ENCODE assay signal across 28 mouse cellular contexts in genomic region chr5:3219770-3220169, GRCm38 (mm10).
"Had no signal": no experiment of that assay in that cellular context is flagged by ENCODE, and none has a peak within 500 bp of the region (broad histone marks: within the 10 kb centered on the region; RNA-seq: fewer than 3 reads in every experiment).

No protein-coding gene starts in this region.

- H3K9ac ChIP-seq: embryonic facial prominence, embryonic 12.5 days; embryonic facial prominence, embryonic 13.5 days; embryonic facial prominence, embryonic 15.5 days; forebrain, embryonic 12.5 days; forebrain, embryonic 13.5 days; forebrain, embryonic 15.5 days; forebrain, postnatal 0 days; heart, embryonic 12.5 days had no signal

- H3K27me3 ChIP-seq: embryonic facial prominence, embryonic 12.5 days; embryonic facial prominence, embryonic 13.5 days; embryonic facial prominence, embryonic 15.5 days; forebrain, embryonic 12.5 days; forebrain, embryonic 13.5 days; forebrain, embryonic 15.5 days; heart, embryonic 12.5 days had no signal

- H3K4me1 ChIP-seq: embryonic facial prominence, embryonic 12.5 days; embryonic facial prominence, embryonic 13.5 days; embryonic facial prominence, embryonic 15.5 days; forebrain, embryonic 10.5 days; forebrain, embryonic 12.5 days; forebrain, embryonic 13.5 days; forebrain, embryonic 15.5 days; heart, embryonic 10.5 days; heart, embryonic 12.5 days had no signal

- H3K27ac ChIP-seq: embryonic facial prominence, embryonic 10.5 days; embryonic facial prominence, embryonic 12.5 days; embryonic facial prominence, embryonic 13.5 days; embryonic facial prominence, embryonic 15.5 days; forebrain, embryonic 10.5 days; forebrain, embryonic 12.5 days; forebrain, embryonic 13.5 days; forebrain, embryonic 15.5 days; gastrocnemius, adult 2 months; heart, adult 2 months; heart, embryonic 10.5 days had no signal

- ATAC-seq: forebrain, embryonic 13.5 days; forebrain, embryonic 14.5 days; forebrain, embryonic 15.5 days; forebrain, embryonic 16.5 days; forebrain, postnatal 0 days had no signal

- H3K36me3 ChIP-seq: embryonic facial prominence, embryonic 10.5 days; embryonic facial prominence, embryonic 12.5 days; embryonic facial prominence, embryonic 13.5 days; embryonic facial prominence, embryonic 15.5 days; forebrain, embryonic 10.5 days; forebrain, embryonic 12.5 days; forebrain, embryonic 15.5 days; heart, embryonic 10.5 days; heart, embryonic 12.5 days had no signal

- H3K9me3 ChIP-seq: embryonic facial prominence, embryonic 10.5 days; embryonic facial prominence, embryonic 12.5 days; embryonic facial prominence, embryonic 13.5 days; embryonic facial prominence, embryonic 15.5 days; forebrain, embryonic 10.5 days; forebrain, embryonic 12.5 days; forebrain, embryonic 13.5 days; forebrain, embryonic 15.5 days; heart, embryonic 10.5 days; heart, embryonic 12.5 days had no signal

- DNase-seq: cerebellum, postnatal 10 days; cerebellum, postnatal 14 days; cerebellum, postnatal 25 days; cerebellum, postnatal 36 days; embryo, embryonic 11 days; forebrain, postnatal 0 days; gastrocnemius, adult 2 months; gastrocnemius, postnatal 10 days; gastrocnemius, postnatal 14 days; gastrocnemius, postnatal 25 days; gastrocnemius, postnatal 36 days; heart, adult 11 months; heart, adult 18-20 months; heart, adult 2 months had no signal

- H3K4me3 ChIP-seq: embryonic facial prominence, embryonic 10.5 days; embryonic facial prominence, embryonic 12.5 days; embryonic facial prominence, embryonic 13.5 days; embryonic facial prominence, embryonic 15.5 days; erythroblast, embryonic 14.5 days; forebrain, embryonic 10.5 days; forebrain, embryonic 12.5 days; forebrain, embryonic 13.5 days; forebrain, embryonic 15.5 days; gastrocnemius, adult 2 months; heart, adult 2 months; heart, embryonic 10.5 days; heart, embryonic 12.5 days had no signal

- H3K4me2 ChIP-seq: embryonic facial prominence, embryonic 12.5 days; embryonic facial prominence, embryonic 13.5 days; embryonic facial prominence, embryonic 15.5 days; forebrain, embryonic 12.5 days; forebrain, embryonic 13.5 days; forebrain, embryonic 15.5 days; heart, embryonic 11.5 days; heart, embryonic 12.5 days had no signal
